Mouse (Mus musculus): ENCODE data around the gene Sdk1.

DNA sequence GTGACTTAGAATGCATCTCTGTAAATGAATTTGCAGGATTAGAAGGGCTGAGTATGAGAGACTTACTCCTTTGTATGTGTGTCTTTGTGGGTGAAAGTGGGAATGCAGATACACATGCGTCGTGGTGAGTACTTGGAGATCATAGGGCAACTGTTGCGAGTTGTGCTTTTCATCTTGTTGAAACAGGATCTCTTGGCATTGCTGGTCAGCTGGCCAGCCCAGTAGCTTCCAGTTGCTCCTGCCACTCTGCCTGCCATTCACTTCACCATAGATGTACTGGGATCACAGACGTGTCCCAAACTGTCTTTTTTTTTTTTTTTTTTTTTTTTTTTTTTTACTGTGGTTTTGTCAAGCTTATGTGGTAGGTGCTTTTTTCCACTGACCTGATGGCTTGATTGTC, 606.4 kb downstream of the Sdk1 start:
- TF ChIP-seq CTCF (IDR thresholded peaks at IDR 0.05; ENCODE audit: extremely low read depth, insufficient read length, insufficient replicate concordance, low read depth, low read length) (no peak), POLR2A (IDR thresholded peaks at IDR 0.05; ENCODE audit: low read depth, low read length) (no peak)

Measured in small intestine, adult 2 months (tissue).